Mouse (Mus musculus) lung, embryonic 16.5 days (tissue): Measurements from ENCODE around the gene Ulk3. TPM values are rescaled to one million over a fixed set of nuclear protein-coding genes. Genes with fewer than 3 reads are reported as not detected.

Experiments used
- ATAC-seq: fragments of 200-750 bp; cut with Nextera tagmentation; 2 replicates; pipeline ENCODE4 v1.8.0; 2017; ENCODE audit warnings: low read depth, mild to moderate bottlenecking, moderate library complexity
- H3K27ac ChIP-seq: fragments of 300-500 bp; sonication (generic); 2 replicates; pipeline ENCODE4 v1.5.1; 2014; ENCODE audit warnings: mild to moderate bottlenecking, control low read depth, low read length
- H3K27me3 ChIP-seq: fragments of 300-500 bp; sonication (generic); 2 replicates; pipeline ENCODE4 v1.6.1; 2014; ENCODE audit warnings: low read depth, low read length, mixed read lengths; ENCODE audit not compliant: control insufficient read depth, insufficient read depth
- H3K36me3 ChIP-seq: fragments of 300-500 bp; sonication (generic); 2 replicates; pipeline ENCODE4 v1.6.1; 2014; ENCODE audit warnings: low read length; ENCODE audit not compliant: control insufficient read depth, insufficient read depth
- H3K4me1 ChIP-seq: fragments of 300-500 bp; sonication (generic); replicated peaks from 2 replicates; pipeline ENCODE4 v1.6.1; 2014; ENCODE audit warnings: low read length, mixed read lengths; ENCODE audit not compliant: control insufficient read depth, insufficient read depth
- H3K4me2 ChIP-seq: fragments of 300-500 bp; sonication (generic); 2 replicates; pipeline ENCODE4 v1.6.1; 2014; ENCODE audit warnings: low read depth, low read length, control low read depth
- H3K4me3 ChIP-seq: fragments of 300-500 bp; sonication (generic); 2 replicates; pipeline ENCODE4 v1.5.1; 2014; ENCODE audit warnings: mild to moderate bottlenecking, low read length, control low read depth
- H3K9ac ChIP-seq: fragments of 300-500 bp; sonication (generic); 2 replicates; pipeline ENCODE4 v1.6.1; 2014; ENCODE audit warnings: low read length, control low read depth
- H3K9me3 ChIP-seq: fragments of 300-500 bp; sonication (generic); 2 replicates; pipeline ENCODE4 v1.6.1; 2016; ENCODE audit warnings: low read length; ENCODE audit not compliant: control insufficient read depth
- WGBS: fragments of 180-500 bp; shearing (Covaris S2); extraction: QIAGEN DNeasy Blood & Tissue Kit; methylation state at CpG from one replicate; pipeline ENCODE4 v1.1.7; 2014; 5-methylcytosine and 5-hydroxymethylcytosine counted together
- polyA plus RNA-seq: library from polyadenylated mRNA; unstranded; fragments of >200 nt; fragmentation: Nextera tagmentation; extraction: Ambion mirVana; gene quantifications from 2 replicates; pipeline ENCODE4 v1.2.1, GENCODE M21; 2015

Ulk3 gene
- polyA plus RNA-seq, 1 experiment from 2014 or later: 17.9 TPM

DNA sequence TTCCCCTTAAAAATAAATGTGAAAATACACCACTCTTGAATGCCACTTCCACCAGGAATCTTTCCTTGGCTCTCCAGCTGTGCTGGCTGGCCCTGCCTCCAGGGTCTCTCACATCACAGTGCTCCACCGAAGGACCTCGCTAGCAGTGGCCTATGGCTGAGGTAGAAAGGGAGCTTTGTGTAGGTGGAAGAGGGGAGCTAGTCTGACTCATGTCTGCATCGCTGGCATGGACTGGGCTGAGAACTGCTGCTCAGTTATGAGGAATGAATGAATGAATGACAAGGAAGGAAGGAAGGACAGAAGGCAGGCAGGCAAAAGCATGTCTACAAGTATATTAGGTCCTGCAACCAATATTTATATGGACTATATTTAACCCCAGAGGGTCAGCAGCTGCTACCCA is 48.0 kb downstream of the Ulk3 start:
- H3K27ac ChIP-seq: peak overlapping the region; percentile 95
- H3K36me3 ChIP-seq: peaks cover 5% of the 10 kb centered on the region
- ATAC-seq: no peak; the same call in 1 of the 2 replicates
- no peaks in the 10 kb centered on the region for H3K9me3 ChIP-seq
- no peak overlapping the region for H3K4me3 ChIP-seq
- peak overlapping the region; percentile 47 for H3K4me2 ChIP-seq
- peaks cover 47% of the 10 kb centered on the region for H3K4me1 ChIP-seq
- no peaks in the 10 kb centered on the region for H3K27me3 ChIP-seq
- 49% methylated on average over 3 of the region's 3 CpGs for WGBS
- H3K9ac ChIP-seq: peak overlapping the region; percentile 53; the same call in 1 of the 2 replicates

DNA sequence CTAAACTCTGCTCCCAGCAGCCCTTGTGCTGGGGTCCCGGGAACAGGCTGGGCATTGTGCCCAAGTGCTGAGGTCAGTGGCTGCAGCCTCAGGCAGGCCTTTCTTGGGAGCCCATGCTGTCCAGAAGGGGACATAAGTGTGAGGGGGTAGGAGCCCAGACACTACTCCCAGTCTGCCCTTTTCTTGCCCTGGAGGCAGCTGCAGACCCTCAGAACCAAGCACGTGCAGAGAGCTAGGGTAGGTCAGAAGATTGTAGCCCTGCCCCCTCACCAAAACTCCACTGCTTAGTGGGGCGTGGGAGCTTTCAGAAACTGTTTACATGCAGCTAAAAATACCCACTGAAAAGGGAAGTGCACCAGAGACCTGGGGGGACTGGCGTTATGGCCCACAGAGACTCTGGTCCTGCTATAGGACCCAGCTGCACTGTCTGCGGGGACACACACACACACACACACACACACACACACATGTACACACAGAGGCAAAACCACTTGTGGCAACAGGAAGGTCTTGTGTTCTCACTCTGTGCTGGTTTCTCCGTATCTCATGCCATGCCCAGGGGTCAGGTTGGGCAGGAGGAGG is 48.6 kb downstream of the Ulk3 start:
- 0 out of 2 replicates have a peak overlapping the region, but pooled peaks have one; percentile 2 for H3K4me3 ChIP-seq
- H3K27ac ChIP-seq: peak overlapping the region; percentile 95
- H3K4me2 ChIP-seq: peak overlapping the region; percentile 47
- ATAC-seq: peak; percentile 74
- no peaks in the 10 kb centered on the region for H3K9me3 ChIP-seq
- peak overlapping the region; percentile 53 for H3K9ac ChIP-seq
- H3K4me1 ChIP-seq: peaks cover 49% of the 10 kb centered on the region
- 10% methylated on average over 6 of the region's 6 CpGs for WGBS
- no peaks in the 10 kb centered on the region for H3K27me3 ChIP-seq
- H3K36me3 ChIP-seq: peaks cover 5% of the 10 kb centered on the region

DNA sequence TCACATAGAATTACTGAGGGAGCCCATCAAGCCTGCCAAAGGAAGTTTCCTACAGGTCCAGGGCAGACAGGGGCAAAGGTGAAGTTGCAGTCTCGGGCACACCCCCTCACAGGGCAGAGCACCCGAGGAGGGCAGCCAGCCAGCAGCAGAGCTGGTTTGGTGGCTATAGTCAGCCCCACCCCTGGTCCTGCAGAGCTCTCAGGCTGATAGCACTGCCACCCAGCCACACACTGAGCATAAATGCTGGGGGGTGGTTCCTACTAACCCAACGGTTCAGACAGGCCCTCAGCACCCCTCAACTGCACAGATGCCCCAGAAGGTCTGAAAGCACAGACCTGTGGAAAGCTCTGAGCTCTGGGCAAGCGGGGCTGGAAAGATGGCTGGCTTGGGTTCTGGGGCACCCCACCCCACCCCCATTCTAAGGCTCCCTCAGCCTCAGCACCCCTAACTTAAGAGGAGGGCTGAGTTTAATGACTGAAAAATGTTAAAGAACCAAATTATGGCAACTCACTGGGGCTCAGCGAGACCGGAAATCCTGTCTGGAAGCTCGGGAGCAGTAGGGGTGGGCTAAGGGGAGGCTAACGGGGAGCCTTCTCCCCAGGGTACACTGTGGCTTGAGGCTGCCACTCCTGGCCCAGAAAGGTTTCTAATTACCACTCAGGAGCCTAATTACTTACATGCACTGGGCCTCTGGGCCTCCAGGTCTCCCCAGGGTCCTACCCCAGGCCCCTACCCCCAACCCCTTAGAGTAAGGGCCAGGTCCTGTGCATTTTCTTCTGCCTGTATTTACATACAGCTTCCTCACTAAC is 49.6 kb downstream of the Ulk3 start:
- Histone ChIP-seq H3K4me1 (peaks cover 59% of the 10 kb centered on the region), H3K27ac (peak overlapping the region; percentile 95), H3K4me3 (peak overlapping the region; percentile 7; the same call in 1 of the 2 replicates), H3K4me2 (peak overlapping the region; percentile 47), H3K9me3 (no peaks in the 10 kb centered on the region), H3K36me3 (peaks cover 5% of the 10 kb centered on the region), H3K27me3 (no peaks in the 10 kb centered on the region), H3K9ac (peak overlapping the region; percentile 53)
- peak; percentile 59 for ATAC-seq
- 21% methylated on average over 8 of the region's 8 CpGs for WGBS

DNA sequence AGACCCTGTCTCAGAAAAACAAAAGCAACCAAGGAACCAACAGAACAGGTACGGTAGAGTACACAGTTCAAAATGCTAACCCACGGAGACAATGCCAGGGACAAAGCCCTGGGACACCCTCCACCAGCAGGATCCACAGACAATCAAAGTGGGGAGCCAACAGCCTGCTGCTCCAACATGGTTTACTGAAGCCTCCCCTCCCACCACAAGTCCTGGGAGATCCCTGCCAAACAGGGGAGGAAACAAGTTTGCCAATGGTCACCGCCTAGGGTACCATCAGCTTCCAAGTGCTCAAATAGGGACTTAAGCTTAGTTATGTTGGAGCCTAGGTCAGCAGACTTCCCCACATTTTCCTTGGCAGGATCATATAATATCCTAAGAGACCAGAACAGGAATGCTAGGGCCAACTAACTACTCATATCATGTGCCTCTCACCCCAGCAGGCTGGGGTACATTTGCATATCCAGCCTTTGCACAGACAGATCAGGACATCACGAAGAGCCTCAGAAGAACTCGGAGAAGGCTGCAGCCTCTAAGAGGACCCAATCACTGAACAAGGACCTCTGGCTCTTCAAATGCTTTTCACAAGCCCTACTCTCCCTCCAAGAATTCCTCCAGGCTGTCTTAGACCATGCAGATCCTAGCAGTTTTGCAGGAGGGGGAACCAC is 50.5 kb downstream of the Ulk3 start:
- 69% methylated on average over 5 of the region's 5 CpGs for WGBS
- no peak for ATAC-seq
- H3K27me3 ChIP-seq: no peaks in the 10 kb centered on the region
- H3K4me1 ChIP-seq: peaks cover 66% of the 10 kb centered on the region
- H3K4me3 ChIP-seq: peak overlapping the region; percentile 15
- peaks cover 5% of the 10 kb centered on the region for H3K36me3 ChIP-seq
- peak overlapping the region; percentile 45 for H3K4me2 ChIP-seq
- H3K27ac ChIP-seq: peak overlapping the region; percentile 95
- H3K9me3 ChIP-seq: no peaks in the 10 kb centered on the region
- peak overlapping the region; percentile 53 for H3K9ac ChIP-seq

DNA sequence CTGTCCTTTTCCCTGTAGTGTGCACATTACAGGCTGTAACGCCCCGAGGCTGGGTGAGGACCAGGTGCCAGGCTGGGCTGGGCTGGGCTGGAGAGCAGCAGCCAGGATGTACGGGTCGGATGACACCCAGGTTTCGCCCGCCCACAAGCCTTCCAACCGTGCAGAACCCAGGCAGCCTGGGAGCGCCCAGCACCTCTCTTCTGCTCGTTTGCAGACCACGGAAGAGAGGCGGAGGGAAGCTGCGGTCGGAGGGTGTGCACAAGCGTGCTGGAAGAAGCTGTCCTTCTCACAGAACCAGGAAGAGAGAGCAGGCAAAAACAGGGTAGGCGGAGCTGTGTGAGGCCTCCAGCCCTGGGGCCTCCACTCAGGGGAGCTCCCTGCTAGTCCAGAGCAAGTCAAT is 51.1 kb downstream of the Ulk3 start:
- H3K4me3 ChIP-seq: peak overlapping the region; percentile 15

DNA sequence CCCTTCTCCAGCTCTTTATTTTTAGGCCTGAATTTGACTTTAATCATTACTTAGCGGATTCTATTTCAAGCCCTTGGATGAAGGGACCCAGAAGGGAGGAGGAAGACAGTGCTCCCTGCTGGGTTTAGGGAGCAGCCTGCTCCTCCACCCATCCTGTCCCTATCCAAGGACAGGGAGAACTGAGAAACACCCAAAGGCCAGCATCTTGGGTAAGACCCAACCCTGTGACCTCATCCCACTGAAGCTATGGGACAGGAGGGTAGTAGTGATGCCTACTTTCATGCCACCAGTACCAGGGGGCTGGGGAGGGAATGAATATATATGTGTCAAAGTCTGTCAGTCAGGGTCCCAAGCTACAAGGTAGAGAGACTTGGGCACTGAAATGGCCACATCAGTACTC is 51.8 kb downstream of the Ulk3 start:
- peak overlapping the region; percentile 95; the same call in 1 of the 2 replicates for H3K27ac ChIP-seq
- peaks cover 5% of the 10 kb centered on the region for H3K36me3 ChIP-seq
- no peaks in the 10 kb centered on the region for H3K27me3 ChIP-seq
- H3K9me3 ChIP-seq: no peaks in the 10 kb centered on the region
- 84% methylated on average over 1 of the region's 1 CpGs for WGBS
- H3K4me2 ChIP-seq: peak overlapping the region; percentile 45; the same call in 1 of the 2 replicates
- peaks cover 70% of the 10 kb centered on the region for H3K4me1 ChIP-seq
- H3K9ac ChIP-seq: peak overlapping the region; percentile 46; the same call in 1 of the 2 replicates
- H3K4me3 ChIP-seq: no peak overlapping the region
- no peak for ATAC-seq

More for the DNA sequence above, 51.1 kb downstream of the Ulk3 start:
- Histone ChIP-seq H3K4me2 (peak overlapping the region; percentile 45), H3K27ac (peak overlapping the region; percentile 95), H3K36me3 (peaks cover 5% of the 10 kb centered on the region), H3K9ac (peak overlapping the region; percentile 46), H3K27me3 (no peaks in the 10 kb centered on the region), H3K4me1 (peaks cover 66% of the 10 kb centered on the region), H3K9me3 (no peaks in the 10 kb centered on the region)
- WGBS: 11% methylated on average over 15 of the region's 15 CpGs
- peak; percentile 41 for ATAC-seq

DNA sequence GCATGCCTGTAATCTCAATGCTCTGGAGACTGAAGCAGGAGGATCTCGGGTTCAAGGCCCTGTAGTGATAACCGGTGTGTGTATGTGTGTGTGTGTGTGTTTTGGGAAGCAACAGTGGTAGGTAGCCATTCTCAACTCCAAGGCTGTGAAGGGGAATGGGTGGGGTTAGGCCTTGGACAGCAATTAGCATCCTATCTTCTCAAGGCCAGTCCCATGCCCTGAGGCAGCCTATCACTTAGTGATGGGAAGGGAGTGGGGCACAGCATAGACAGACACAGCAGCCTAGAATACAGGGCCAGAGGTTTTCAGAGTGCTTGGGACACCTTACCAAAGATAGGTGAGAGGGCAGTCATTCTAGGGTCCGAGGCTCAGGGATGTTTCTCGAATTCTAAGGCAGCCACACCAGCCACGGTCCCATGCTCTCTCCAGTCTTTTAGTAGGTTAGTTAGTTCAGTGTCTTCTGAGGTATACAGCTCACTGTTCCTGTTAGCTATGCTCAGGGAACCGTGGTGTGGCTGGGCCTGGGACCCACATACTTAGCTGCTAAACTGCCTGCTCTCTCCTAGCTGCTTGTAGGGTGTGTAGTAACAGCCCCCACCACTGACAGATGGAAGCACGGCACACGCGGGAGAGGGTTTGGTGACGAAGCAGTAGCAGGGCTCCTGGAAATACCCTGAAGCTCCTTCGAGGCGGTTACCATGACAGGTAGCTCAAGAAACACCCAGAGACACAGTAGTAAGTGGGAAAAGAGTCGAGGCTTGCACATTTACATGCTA is 52.7 kb downstream of the Ulk3 start:
- 82% methylated on average over 13 of the region's 13 CpGs for WGBS
- H3K9me3 ChIP-seq: no peaks in the 10 kb centered on the region
- H3K9ac ChIP-seq: no peak overlapping the region
- H3K4me2 ChIP-seq: no peak overlapping the region
- H3K27me3 ChIP-seq: no peaks in the 10 kb centered on the region
- no peak overlapping the region for H3K4me3 ChIP-seq
- H3K36me3 ChIP-seq: peaks cover 5% of the 10 kb centered on the region
- peaks cover 69% of the 10 kb centered on the region for H3K4me1 ChIP-seq
- ATAC-seq: no peak
- H3K27ac ChIP-seq: no peak overlapping the region

DNA sequence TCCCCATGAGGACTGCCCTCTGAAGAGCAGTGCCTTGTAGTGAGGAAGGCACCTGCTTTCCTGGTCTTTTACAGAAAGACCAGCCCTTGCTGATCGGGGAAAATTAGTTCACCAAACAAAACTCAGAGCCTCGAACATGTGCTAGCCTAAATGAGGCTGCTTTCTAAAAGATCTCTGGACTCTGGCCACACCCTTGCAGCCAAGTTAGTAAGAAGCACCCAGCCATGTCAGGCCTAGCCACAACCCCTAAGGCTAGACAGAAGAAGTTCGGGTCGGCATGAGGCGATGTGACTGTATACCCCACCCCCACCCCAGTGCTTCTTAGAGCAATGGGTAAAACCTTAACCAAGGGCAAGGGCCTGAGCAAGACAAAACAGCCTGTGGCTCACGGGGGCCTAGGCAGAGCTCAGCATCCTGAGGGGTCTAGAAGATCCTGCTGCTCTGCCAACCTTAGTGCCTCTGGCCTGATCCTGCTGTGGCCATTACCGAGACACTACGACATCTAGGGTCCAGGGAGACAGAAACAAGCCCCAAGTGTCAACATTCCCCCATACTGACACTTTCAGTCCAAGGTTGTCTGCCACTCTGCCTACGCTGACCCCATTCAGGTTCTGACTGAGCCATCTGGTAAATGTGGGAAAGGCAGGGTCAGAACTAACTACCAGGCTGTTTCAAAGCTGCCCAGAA is 54.1 kb downstream of the Ulk3 start:
- Histone ChIP-seq H3K27me3 (no peaks in the 10 kb centered on the region), H3K9me3 (no peaks in the 10 kb centered on the region), H3K36me3 (peaks cover 5% of the 10 kb centered on the region), H3K27ac (no peak overlapping the region), H3K4me3 (peak overlapping the region; percentile 91), H3K9ac (peak overlapping the region; percentile 100), H3K4me1 (peaks cover 56% of the 10 kb centered on the region), H3K4me2 (peak overlapping the region; percentile 89)
- no peak for ATAC-seq
- 67% methylated on average over 9 of the region's 9 CpGs for WGBS
